Mouse (Mus musculus): Measurements from ENCODE around the gene Ifna13.

The Ifna13 gene

DNA sequence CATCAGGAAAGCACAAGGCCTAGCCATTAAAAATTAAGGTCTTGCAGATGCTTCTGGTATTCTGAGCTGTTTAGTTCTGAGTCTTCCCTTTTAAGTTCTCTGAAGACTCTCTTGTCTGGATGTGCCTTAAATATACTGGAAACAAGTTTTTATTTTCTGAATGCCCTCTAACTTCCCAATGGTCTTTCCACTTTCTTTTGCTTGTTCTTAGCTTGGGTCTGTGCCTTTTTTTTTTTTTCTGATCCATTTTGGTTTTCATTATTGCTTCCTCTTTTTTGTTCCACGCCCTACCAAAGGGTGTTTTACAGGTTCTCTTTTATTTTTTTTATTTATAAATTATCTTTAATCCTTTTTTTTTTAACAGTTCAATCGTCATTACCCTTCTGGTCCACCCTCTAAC lies at the start of gene Ifna13:
TSS of gene Ifna13 (minus strand) at position 101 of the 400 bp plus-strand sequence.
- no peak for DNase-seq (ENCODE audit: low read depth, low spot score)

DNA sequence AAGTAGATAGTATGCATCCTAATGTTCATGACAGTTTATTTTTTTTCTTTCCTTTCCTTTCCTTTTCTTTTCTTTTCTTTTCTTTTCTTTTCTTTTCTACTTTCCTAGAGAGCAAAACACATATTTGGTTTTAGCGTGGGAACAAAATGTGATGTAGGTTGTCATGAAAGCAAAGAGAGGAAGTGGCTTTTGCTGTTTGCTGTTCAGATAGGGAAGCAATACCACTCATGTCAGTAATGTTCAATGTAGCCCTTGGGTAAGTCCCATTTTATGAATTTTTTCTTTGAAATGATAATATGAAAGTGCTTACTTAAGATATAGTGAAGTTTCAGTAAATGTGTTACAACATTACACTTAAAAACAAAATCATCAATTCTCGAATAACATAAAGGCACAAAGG lies 49.1 kb upstream of the Ifna13 start:
- DNase-seq (ENCODE audit: low read depth, low spot score): no peak

- DNase-seq (ENCODE audit: low read depth, low spot score): no peak
Measured at GRCm38 (mm10) chr4:88692537-88692936, 48.3 kb upstream of the Ifna13 start.

- no peak for DNase-seq (ENCODE audit: low read depth, low spot score)
Measured at GRCm38 (mm10) chr4:88691259-88691658, 47.0 kb upstream of the Ifna13 start, which contains the start of gene Ifnab. Gene Ifnab (minus strand): TSS chr4:88691359.

DNA sequence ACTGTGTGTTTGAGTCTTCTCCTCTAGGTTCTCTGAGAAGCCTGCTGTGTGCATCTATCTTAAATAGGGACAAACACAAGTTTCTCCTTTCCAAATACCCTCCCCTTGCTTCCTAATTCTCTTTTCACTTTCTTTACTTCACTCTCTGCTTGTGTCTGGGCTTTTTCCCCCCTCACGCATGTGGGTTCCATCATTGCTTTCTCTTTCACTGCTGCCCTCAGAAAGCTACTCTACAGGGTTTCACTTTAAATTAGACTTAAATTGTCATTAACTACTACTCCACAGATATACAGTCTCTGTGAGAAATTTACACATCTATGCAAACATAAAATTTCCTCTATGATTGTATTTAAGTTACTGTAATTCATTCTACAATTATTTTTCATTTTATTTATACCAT lies 39.6 kb upstream of the Ifna13 start, which contains the start of gene Ifna2:
TSS of gene Ifna2 (minus strand) at position 101 of the 400 bp plus-strand sequence.
- no peak for DNase-seq (ENCODE audit: low read depth, low spot score)

DNA sequence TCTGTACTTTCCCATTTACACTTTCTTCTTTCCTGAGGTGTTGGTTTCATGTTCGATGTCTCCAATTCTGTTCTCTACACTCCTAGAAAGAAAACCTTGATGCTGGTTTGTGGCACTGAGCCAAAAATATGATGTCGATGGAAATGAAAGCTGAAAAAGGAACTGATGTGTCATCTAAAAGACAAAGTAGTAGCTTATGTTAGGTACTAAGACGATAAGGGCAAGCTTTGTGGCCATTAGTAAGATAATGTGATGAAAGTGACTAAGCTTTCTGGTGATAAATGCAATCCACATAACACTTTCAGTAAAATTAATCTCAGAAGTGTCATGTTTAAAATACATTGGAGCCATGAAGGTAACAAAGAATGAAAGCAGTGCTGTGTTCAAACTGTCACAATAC lies 37.1 kb upstream of the Ifna13 start:
- no peak for DNase-seq (ENCODE audit: low read depth, low spot score)

DNA sequence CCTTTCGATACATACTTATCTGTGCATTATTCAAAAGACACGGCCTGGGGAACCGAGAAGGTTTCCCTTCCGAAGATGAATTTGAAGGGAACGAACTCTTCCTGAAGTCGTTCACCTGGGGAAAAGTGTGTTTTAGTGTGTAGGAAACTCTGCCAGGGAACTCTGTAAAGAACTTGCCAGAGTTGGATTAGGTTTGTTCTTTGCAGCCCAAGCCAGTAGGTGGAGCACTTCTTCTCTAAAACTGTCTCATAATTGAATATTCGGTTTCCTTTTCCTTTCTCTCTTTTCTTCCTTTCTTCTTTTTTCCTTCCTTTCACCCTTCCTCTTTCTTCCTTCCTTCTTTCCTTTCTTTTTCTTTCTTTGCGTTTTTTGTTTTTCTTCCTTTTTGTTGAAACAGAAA lies 36.1 kb upstream of the Ifna13 start:
- no peak for DNase-seq (ENCODE audit: low read depth, low spot score)

DNA sequence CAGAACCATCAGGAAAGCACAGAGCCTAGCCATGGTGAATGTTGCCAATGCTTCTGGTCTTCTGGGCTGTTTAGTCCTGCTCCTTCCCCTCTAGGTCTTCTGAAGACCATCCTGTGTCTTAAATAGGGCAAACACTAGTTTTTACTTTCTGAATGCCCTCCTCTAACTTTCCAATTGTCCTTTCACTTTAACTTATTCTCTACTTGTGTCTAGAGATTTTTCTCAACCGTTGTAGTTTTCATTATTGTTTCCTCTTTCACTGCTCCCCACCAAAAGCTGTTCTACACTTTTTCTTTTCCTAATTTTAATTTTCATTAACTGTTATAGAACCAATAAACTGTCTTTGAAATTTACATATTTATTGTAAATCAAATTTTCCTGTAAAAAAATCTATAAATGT lies 32.6 kb upstream of the Ifna13 start, which contains the start of gene Ifna16:
TSS of gene Ifna16 (minus strand) at position 101 of the 400 bp plus-strand sequence.
- DNase-seq (ENCODE audit: low read depth, low spot score): no peak

DNA sequence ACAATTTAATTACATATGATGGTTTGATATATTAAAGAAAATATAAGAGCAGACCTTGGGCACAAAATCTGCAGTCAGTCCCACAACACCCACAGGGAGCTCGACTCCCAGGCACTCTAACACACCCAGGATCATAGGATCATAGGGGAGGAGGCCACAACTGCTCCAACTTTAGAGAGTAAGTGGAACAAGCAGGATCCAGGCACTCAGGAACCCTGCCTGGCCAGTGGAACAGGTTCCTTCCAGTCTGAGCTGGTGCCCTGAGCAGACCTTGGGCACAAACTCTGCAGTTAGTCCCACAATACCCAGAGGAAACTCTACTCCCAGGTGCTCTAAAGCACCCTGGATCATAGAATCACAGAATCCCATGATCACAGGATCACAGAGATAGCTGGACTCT lies 11.2 kb upstream of the Ifna13 start:
- DNase-seq (ENCODE audit: low read depth, low spot score): no peak

DNA sequence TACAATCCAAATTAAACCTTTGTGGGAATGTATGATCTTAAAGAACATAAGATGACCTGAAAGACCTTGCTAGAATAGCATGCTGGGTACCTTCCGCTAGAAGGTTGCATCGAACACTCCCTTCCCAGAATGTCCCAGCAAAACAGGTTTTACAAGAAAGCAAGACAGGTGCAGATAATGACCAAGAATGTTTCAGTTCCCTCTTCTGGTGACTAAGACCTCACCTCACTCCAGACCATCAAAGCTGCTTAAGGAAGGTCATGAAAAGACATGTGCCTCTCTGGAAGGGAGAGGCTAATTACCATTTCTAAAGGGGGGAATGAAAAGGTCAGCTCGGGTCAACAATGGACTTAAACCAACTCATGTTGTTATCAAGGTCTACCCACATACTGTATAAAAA lies 9.4 kb upstream of the Ifna13 start:
- DNase-seq (ENCODE audit: low read depth, low spot score): no peak

DNA sequence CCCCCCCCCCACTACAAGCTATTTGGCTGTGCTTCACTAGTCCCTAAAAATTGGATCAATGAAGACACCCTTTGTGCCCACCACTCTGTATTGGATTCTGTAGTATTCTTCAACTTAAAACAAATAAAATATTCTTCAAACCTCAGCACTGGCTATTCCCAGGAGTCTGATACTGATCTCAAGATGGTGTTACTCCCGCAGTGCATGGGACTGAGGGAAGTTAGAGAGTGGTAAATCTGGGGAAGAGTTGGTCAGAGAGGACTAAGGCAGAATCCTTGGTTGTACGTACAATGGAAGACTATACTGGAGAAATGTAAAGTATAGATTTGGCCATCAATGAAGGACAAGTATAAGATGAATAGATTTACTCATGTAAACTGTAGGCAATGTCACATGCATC lies 1.7 kb downstream of the Ifna13 start:
- DNase-seq (ENCODE audit: low read depth, low spot score): peak; percentile 39

DNA sequence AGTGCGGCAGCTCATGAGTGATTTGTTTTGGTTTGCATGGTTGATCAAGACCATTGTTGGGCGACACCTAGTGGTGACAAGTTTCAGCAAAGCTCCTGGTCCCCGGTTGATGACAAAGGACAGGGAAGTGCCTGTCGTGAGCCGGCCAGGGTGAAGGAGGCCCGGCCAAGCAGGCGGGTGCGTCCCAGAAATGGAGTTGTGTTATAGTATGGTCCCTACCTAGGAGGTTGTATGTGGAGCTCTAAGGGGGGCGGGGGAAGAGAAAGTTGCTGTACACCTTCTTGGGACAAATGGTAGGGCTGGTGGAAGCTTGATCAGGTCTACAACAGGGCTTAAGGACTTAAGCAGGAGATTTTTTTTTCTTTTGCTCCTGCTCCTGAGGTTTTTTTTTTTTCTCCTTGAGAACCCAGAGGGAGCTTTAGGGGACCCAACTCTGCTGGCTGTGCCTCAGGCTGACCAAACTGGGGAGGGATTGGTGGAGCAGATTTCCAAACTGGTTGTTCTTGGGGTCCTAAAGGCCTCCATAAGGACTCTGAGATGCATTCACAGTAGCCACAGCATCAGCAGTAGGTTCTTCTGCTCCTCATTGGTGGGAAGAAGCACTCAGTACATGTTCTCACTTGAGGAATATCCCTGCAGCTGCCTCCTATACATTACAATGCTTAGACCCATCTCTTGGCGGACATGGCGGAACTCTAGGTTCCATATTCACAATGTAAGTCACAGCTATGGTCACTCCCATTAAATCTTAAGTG lies 3.0 kb downstream of the Ifna13 start:
- peak; percentile 100 for DNase-seq (ENCODE audit: low read depth, low spot score)

DNA sequence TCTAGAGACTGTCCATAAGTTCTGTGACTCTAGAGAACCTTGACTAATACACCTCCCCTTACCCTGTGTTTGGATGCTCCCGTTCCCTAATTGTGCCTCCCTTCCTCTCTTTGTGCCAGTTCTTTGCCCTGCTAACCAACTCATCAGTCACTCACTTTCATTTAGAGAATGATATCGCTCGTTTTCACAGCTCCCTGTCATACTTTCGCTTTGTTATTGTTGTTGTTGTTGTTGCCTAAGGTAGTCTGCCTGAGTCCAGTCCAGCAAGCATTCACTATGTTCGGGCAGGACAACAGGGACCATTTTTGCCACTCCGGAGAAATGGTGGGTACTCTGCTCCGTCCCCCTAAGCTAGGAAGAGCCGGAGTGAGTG lies 3.6 kb downstream of the Ifna13 start:
- DNase-seq (ENCODE audit: low read depth, low spot score): no peak

- DNase-seq (ENCODE audit: low read depth, low spot score): no peak
Measured at GRCm38 (mm10) chr4:88634311-88634710, 9.9 kb downstream of the Ifna13 start, which contains the start of gene C87499. Gene C87499 (minus strand): TSS chr4:88634411.

DNA sequence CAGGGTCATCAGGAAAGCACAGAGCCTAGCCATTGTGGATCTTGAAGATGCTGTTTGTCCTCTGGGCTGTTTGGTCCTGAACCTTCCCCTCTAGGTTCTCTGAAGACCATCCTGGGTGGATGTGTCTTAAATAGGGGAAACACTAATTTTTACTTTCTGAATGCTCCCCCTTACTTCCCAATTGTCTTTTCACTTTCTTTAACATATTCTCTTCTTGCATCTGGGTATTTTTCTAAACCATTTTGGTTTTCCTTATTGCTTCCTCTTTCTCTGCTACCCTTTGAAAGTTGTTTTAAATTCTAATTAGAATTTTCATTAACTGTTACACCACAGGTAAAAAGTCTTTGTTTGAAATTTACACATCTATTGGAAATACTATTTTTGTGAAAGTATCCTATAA lies 41.0 kb downstream of the Ifna13 start, which contains the start of gene Ifna12:
TSS of gene Ifna12 (minus strand) at position 101 of the 400 bp plus-strand sequence.
- no peak for DNase-seq (ENCODE audit: low read depth, low spot score)
